Mouse (Mus musculus) embryonic fibroblast, embryonic 13.5 days (primary cell): ENCODE data around the gene Rint1. TPM values are rescaled to one million over a fixed set of nuclear protein-coding genes. Genes with fewer than 3 reads are reported as not detected.

Experiments
- H3K27ac ChIP-seq: 2 replicates; pipeline ENCODE4 v1.5.1; 2012; ENCODE audit warnings: low read length, control low read depth, inconsistent platforms; ENCODE audit not compliant: insufficient read depth
- H3K4me1 ChIP-seq: 2 replicates; pipeline ENCODE4 v1.6.1; 2011; ENCODE audit warnings: low read length; ENCODE audit not compliant: control insufficient read depth, insufficient read depth
- H3K4me3 ChIP-seq: 2 replicates; pipeline ENCODE4 v1.5.1; 2011; ENCODE audit warnings: mild to moderate bottlenecking, control low read depth, low read length; ENCODE audit not compliant: insufficient read depth
- CTCF ChIP-seq: IDR thresholded peaks from 2 replicates; pipeline ENCODE4 v1.5.1; 2011; ENCODE audit warnings: mild to moderate bottlenecking, control low read depth, low read length, moderate library complexity, borderline replicate concordance; ENCODE audit not compliant: insufficient read depth
- POLR2A ChIP-seq: IDR thresholded peaks from 2 replicates; pipeline ENCODE4 v1.6.1; 2011; ENCODE audit warnings: low read depth, mild to moderate bottlenecking, control low read depth, low read length, moderate library complexity
- polyA plus RNA-seq: library from polyadenylated mRNA; stranded (reverse); fragments of >200 nt; gene quantifications from 2 replicates; pipeline ENCODE4 v1.2.4, GENCODE M21; 2011; ENCODE audit warnings: low read depth; ENCODE audit not compliant: missing spikeins, insufficient read length

The Rint1 gene
- polyA plus RNA-seq, 1 experiment, result 31.8 TPM

DNA sequence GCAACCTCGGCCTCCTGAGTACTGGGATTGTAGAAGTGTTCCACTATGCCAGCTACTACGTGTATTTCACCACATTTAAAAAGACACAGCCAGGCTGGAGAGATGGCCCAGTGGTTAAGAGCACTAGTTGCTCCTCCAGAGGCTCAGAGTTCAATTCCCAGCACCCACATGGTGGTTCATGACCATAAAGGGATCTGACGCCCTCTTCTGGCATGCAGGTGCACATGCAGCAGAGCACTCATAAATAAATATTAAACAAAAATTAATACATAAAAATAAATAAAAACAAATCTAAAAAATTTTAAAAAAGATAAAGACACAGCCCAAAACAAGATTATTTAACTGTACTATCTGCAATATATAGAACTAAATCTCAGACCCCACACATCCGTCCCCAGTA, 7.0 kb upstream of the Rint1 start:
- no peak for TF ChIP-seq CTCF
- TF ChIP-seq POLR2A, result no peak
- no peak overlapping the region for H3K27ac ChIP-seq
- H3K4me1 ChIP-seq, result no peaks in the 10 kb centered on the region
- H3K4me3 ChIP-seq, result no peak overlapping the region

GRCm38 (mm10) chr5:23781172-23781571, 6.3 kb upstream of the Rint1 start:
- Histone ChIP-seq H3K4me1 (no peaks in the 10 kb centered on the region), H3K27ac (no peak overlapping the region), H3K4me3 (0 out of 2 replicates have a peak overlapping the region, but pooled peaks have one; percentile 7)
- TF ChIP-seq CTCF (no peak), POLR2A (no peak)

DNA sequence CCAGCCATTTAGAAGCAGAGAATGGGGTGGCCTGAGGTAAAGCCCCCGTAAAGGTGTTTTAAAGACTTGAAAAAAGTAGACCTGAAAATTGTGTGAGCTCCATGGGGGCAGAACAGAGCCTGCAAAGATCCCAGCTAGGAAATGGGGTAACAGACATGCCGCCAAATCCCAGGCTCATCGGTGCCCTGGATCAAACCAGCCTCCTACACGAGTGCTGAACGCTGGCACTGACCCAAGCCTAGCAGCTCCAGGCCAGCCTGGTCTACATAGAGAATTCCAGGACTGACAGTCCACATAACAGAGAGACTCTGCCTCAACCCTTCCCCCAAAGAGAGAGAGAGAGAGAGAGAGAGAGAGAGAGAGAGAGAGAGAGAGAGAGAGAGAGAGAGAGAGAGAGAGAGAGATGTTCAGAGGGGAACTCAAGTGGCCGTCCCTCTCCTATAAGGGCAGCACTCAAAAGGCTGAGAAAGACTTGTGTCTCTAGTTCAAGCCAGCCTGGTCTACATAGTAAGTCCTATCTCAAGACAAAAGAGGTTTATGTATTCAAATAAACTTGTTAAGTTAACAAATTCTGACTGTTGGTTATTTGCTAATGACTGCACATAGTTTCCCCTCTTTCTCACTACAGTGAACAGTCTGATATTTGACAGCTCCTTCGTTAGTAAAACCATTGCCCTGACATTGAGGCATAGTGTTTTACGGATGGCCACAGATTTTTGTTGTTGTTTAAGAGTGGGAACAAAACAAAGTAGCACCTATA, 5.3 kb upstream of the Rint1 start:
- Histone ChIP-seq H3K27ac (no peak overlapping the region), H3K4me3 (peak overlapping the region; percentile 86), H3K4me1 (no peaks in the 10 kb centered on the region)
- no peak for TF ChIP-seq CTCF
- TF ChIP-seq POLR2A, result no peak

DNA sequence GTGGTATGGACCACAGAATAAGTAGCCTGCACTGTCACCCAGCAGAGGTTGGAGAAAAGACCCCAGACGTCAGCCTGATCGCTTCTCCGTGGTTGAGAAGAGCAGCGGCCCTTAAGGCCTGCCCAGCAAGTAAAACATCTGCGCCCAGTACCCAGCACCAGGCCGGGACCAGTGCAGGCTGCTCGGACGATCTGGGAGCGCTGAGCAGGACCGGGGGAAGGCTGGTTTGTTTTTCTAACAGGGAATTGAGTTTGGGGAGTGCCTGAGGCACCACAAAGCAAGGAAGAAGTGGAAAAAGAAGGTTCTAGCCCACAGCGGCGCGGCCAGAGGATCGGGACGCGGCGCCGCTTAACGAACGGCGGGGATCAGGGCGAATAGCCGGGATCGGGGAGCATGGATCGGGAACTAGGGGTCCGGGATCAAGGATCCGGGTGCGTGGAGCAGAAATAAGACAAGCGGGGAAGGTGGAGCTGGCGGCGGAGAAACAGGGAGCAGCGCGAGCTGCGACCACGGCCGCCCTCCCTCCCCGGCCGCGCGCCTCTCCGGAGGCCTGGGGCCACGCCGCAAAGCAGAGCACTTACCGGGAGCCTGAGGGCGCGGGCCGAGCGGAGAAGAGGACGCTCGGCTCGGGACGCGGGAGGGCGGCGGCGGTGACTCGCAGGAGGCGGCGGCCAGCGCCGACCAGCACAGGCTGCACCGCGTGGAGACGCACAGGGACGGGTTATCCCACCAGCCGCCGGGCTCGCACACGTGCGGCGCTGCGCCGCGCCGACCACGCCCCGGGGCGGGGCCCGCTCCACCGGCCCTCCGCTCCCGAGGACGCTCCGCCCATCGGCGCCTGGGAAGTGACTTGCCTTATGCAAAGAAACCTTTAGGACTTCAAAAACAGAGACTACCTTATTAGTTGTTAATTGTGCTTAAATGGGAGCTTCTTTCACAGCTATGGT, 4.3 kb upstream of the Rint1 start, which contains the start of gene Pus7:
Gene Pus7, minus strand, starts transcription at position 781 of the 947 bp plus-strand sequence.
- Histone ChIP-seq H3K4me1 (no peaks in the 10 kb centered on the region), H3K4me3 (peak within 1 kb of the TSS; percentile 86), H3K27ac (peak within 1 kb of the TSS; percentile 28)
- TF ChIP-seq POLR2A (peak; percentile 88), CTCF (no peak)

DNA sequence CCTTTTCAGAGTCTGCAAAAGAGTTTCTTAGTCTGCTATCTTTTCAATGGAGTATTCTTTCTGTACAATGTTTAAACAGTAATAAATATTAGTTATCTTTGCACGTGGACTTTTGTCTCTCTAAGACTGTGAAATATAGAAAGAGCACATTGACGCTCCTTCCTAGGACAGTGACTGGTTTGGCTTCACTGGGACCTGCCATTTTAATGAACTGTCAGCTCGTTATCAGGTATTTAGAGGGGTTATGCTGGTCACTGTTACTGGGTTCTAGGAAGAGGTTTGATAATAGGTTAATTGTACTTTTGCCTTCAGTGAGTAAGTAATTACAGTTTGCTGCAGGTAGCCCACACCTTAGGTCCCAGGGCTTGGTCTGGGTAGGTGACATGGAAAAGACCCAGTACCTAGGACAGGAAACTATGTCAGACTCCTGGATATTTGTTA, 899 bp downstream of the Rint1 start:
- TF ChIP-seq CTCF (no peak), POLR2A (no peak)
- H3K27ac ChIP-seq, result no peak overlapping the region
- H3K4me1 ChIP-seq, result no peaks in the 10 kb centered on the region
- H3K4me3 ChIP-seq, result peak overlapping the region; percentile 76

DNA sequence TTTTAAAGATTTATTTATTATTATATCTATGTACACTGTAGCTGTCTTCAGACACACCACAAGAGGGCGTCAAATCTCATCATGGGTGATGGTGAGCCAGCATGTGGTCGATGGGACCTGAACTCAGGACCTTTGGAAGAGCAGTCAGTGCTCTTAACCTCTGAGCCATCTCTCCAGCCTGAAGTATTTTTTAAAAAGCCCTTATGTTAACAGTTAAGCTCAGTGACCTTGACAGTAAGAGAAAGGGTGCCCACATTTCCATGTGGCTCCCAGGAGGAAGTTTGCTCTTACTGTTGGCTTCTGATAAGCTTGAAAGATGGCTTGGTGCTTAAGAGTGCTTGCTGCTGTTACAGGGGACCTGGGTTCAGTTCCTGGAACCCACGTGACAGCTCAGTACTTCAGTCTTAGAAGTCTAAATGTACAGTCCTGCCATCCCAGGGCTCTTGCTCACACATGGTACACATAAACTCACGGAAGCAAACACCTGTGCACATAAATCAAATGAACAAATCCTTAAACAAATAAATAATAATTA, 1.6 kb downstream of the Rint1 start:
- TF ChIP-seq CTCF, result no peak
- no peak for TF ChIP-seq POLR2A
- no peak overlapping the region for H3K4me3 ChIP-seq

DNA sequence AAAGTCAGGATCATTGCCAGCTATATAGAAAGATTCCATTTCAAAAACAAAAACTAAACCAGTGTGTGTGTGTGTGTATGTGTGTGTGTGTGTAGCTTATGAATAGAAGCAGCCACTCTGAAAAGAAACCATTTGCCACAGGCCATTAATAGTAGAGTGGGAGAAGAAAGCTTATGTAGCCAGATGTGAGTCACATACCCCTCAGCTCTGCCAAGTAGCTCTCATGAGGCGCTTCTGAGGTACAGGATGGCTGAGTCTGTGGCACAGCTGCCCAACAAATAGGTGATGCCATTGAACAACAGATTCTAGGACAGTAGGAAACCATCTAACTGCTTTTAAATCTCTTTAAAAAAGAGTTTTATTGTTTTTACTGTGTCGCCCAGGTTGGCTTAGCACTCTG, 5.2 kb downstream of the Rint1 start:
- Histone ChIP-seq H3K4me1 (no peaks in the 10 kb centered on the region), H3K4me3 (no peak overlapping the region), H3K27ac (no peak overlapping the region)
- TF ChIP-seq CTCF, result no peak
- TF ChIP-seq POLR2A, result no peak

More for the DNA sequence above, 1.6 kb downstream of the Rint1 start:
- H3K4me1 ChIP-seq, result no peaks in the 10 kb centered on the region
- H3K27ac ChIP-seq, result no peak overlapping the region

GRCm38 (mm10) chr5:23814841-23815240, 27.3 kb downstream of the Rint1 start:
- H3K27ac ChIP-seq, result no peak overlapping the region
- TF ChIP-seq CTCF (no peak), POLR2A (no peak)
- H3K4me1 ChIP-seq, result no peaks in the 10 kb centered on the region
- no peak overlapping the region for H3K4me3 ChIP-seq

DNA sequence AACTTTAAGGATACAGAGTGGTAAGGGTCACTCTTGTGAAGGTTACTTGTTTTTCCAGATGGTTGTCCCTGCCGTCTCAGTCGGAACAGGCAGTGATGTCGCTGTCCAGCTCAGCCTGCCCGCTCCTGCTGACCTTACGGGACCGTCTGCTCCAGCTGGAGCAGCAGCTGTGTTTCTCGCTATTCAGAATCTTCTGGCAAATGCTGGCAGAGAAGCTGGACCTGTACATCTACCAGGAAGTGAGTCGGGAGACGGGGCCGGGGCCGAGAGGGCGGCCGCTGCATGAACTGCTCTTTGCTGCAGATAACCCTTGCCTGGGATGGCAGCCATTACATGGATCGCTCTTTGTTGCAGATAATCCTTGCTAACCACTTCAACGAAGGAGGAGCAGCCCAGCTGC, 29.2 kb downstream of the Rint1 start:
- H3K27ac ChIP-seq, result no peak overlapping the region
- TF ChIP-seq CTCF (no peak), POLR2A (no peak)
- no peak overlapping the region for H3K4me3 ChIP-seq
- no peaks in the 10 kb centered on the region for H3K4me1 ChIP-seq

DNA sequence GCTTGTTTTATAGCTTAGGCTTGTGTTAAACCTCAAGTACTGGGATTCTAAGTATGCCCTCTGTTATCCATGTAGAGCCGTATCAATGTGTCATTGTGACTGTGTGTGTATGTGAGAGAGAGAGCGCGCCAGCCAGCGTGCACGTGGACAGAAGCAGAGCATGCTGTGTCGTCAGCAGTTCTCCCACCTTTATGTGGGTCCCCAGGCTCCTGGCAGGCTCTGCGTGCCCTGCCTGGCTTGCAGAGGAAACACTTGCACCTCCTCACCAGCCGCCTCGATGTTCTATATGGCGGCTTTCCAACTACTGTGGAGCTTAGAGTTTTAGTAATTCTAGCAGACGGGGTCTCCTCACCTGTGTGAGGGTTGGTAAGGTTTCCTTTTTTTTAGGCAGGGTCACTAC, 34.8 kb downstream of the Rint1 start:
- Histone ChIP-seq H3K4me1 (no peaks in the 10 kb centered on the region), H3K4me3 (no peak overlapping the region), H3K27ac (no peak overlapping the region)
- TF ChIP-seq CTCF (no peak), POLR2A (no peak)
